Mouse (Mus musculus) midbrain, embryonic 13.5 days (tissue): ENCODE data around the gene Cdc14b. TPM values are rescaled to one million over a fixed set of nuclear protein-coding genes. Genes with fewer than 3 reads are reported as not detected.
"Not testable (repeated sequence)": the region's sequence is repeated elsewhere in the genome, so short reads cannot be mapped to it uniquely, and the experiment has no call there.

Source experiments
- ATAC-seq: fragments of 200-750 bp; cut with Nextera tagmentation; 2 replicates; pipeline ENCODE4 v1.8.0; 2017; ENCODE audit warnings: mild to moderate bottlenecking, moderate TSS enrichment, moderate library complexity
- H3K27ac ChIP-seq: fragments of 300-500 bp; sonication (generic); 2 replicates; pipeline ENCODE4 v1.5.1; 2015; ENCODE audit warnings: inconsistent platforms, mild to moderate bottlenecking, moderate library complexity
- H3K27me3 ChIP-seq: fragments of 300-500 bp; sonication (generic); 2 replicates; pipeline ENCODE4 v1.6.1; 2015; ENCODE audit warnings: mild to moderate bottlenecking, inconsistent platforms
- H3K36me3 ChIP-seq: fragments of 300-500 bp; sonication (generic); 2 replicates; pipeline ENCODE4 v1.6.1; 2015; ENCODE audit warnings: mild to moderate bottlenecking, inconsistent platforms
- H3K4me1 ChIP-seq: fragments of 300-500 bp; sonication (generic); replicated peaks from 2 replicates; pipeline ENCODE4 v1.6.1; 2015; ENCODE audit warnings: inconsistent platforms
- H3K4me2 ChIP-seq: fragments of 300-500 bp; sonication (generic); replicated peaks from 2 replicates; pipeline ENCODE4 v1.6.1; 2015; ENCODE audit warnings: moderate library complexity, mild to moderate bottlenecking, inconsistent platforms
- H3K4me3 ChIP-seq: fragments of 300-500 bp; sonication (generic); replicated peaks from 2 replicates; pipeline ENCODE4 v1.5.1; 2015; ENCODE audit warnings: mild to moderate bottlenecking, inconsistent platforms
- H3K9ac ChIP-seq: fragments of 300-500 bp; sonication (generic); replicated peaks from 2 replicates; pipeline ENCODE4 v1.6.1; 2015; ENCODE audit warnings: mild to moderate bottlenecking, inconsistent platforms
- H3K9me3 ChIP-seq: fragments of 300-500 bp; sonication (generic); 2 replicates; pipeline ENCODE4 v1.6.1; 2016; ENCODE audit warnings: mild to moderate bottlenecking, inconsistent platforms
- WGBS: fragments of 180-500 bp; shearing (Covaris S2); methylation state at CpG from one replicate; pipeline ENCODE4 v1.1.7; 2015; 5-methylcytosine and 5-hydroxymethylcytosine counted together
- polyA plus RNA-seq: library from polyadenylated mRNA; unstranded; fragments of >200 nt; fragmentation: Nextera tagmentation; extraction: Ambion mirVana; gene quantifications from 2 replicates; pipeline ENCODE4 v1.2.1, GENCODE M21; 2015

Gene Cdc14b
- polyA plus RNA-seq, 1 experiment from 2014 or later: 4.1 TPM

GRCm38 (mm10) chr13:64268384-64268783 is 6.7 kb downstream of the Cdc14b start:
- Histone ChIP-seq H3K27me3 (peaks cover 6% of the 10 kb centered on the region; the same call in 1 of the 2 replicates), H3K27ac (no peak overlapping the region), H3K36me3 (no peaks in the 10 kb centered on the region), H3K9ac (no peak overlapping the region), H3K4me1 (peaks cover 5% of the 10 kb centered on the region), H3K9me3 (no peaks in the 10 kb centered on the region), H3K4me3 (no peak overlapping the region), H3K4me2 (no peak overlapping the region)
- no peak for ATAC-seq
- 82% methylated on average over 4 of the region's 4 CpGs for WGBS

GRCm38 (mm10) chr13:64267151-64267550 is 7.9 kb downstream of the Cdc14b start:
- no peaks in the 10 kb centered on the region for H3K27me3 ChIP-seq
- H3K9me3 ChIP-seq: no peaks in the 10 kb centered on the region
- peaks cover 5% of the 10 kb centered on the region for H3K4me1 ChIP-seq
- H3K4me3 ChIP-seq: no peak overlapping the region
- peak overlapping the region; percentile 28; the same call in 1 of the 2 replicates for H3K9ac ChIP-seq
- no peak overlapping the region for H3K27ac ChIP-seq
- peak; percentile 62 for ATAC-seq
- H3K4me2 ChIP-seq: 0 out of 2 replicates have a peak overlapping the region, but pooled peaks have one; percentile 5
- no peaks in the 10 kb centered on the region for H3K36me3 ChIP-seq
- WGBS: 12% methylated on average over 9 of the region's 9 CpGs

- no peak overlapping the region for H3K9ac ChIP-seq
- 95% methylated on average over 6 of the region's 6 CpGs for WGBS
- no peaks in the 10 kb centered on the region for H3K27me3 ChIP-seq
- no peak overlapping the region for H3K4me2 ChIP-seq
- H3K27ac ChIP-seq: no peak overlapping the region
- ATAC-seq: no peak
- H3K36me3 ChIP-seq: no peaks in the 10 kb centered on the region
- H3K9me3 ChIP-seq: no peaks in the 10 kb centered on the region
- H3K4me1 ChIP-seq: peaks cover 5% of the 10 kb centered on the region
- H3K4me3 ChIP-seq: no peak overlapping the region
These were observed 10.5 kb downstream of the Cdc14b start for GRCm38 (mm10) chr13:64264586-64264985.

- 78% methylated on average over 7 of the region's 7 CpGs for WGBS
- no peak for ATAC-seq
- H3K4me3 ChIP-seq: no peak overlapping the region
These were observed 15.2 kb downstream of the Cdc14b start for GRCm38 (mm10) chr13:64259903-64260302.

GRCm38 (mm10) chr13:64258516-64258821 is 16.6 kb downstream of the Cdc14b start:
- Histone ChIP-seq H3K9ac (no peak overlapping the region), H3K36me3 (no peaks in the 10 kb centered on the region), H3K4me2 (no peak overlapping the region), H3K4me3 (no peak overlapping the region), H3K27ac (no peak overlapping the region), H3K27me3 (no peaks in the 10 kb centered on the region), H3K4me1 (0 out of 2 replicates have a peak, but pooled peaks cover 6% of the 10 kb centered on the region), H3K9me3 (no peaks in the 10 kb centered on the region)
- ATAC-seq: no peak
- WGBS: 61% methylated on average over 4 of the region's 4 CpGs

More at GRCm38 (mm10) chr13:64259903-64260302, 15.2 kb downstream of the Cdc14b start:
- no peak overlapping the region for H3K9ac ChIP-seq
- H3K27ac ChIP-seq: no peak overlapping the region
- H3K4me1 ChIP-seq: 0 out of 2 replicates have a peak, but pooled peaks cover 6% of the 10 kb centered on the region
- no peaks in the 10 kb centered on the region for H3K36me3 ChIP-seq
- H3K9me3 ChIP-seq: no peaks in the 10 kb centered on the region
- no peak overlapping the region for H3K4me2 ChIP-seq
- H3K27me3 ChIP-seq: no peaks in the 10 kb centered on the region

- Histone ChIP-seq H3K9ac (no peak overlapping the region), H3K27me3 (no peaks in the 10 kb centered on the region), H3K4me2 (no peak overlapping the region), H3K9me3 (no peaks in the 10 kb centered on the region), H3K27ac (no peak overlapping the region), H3K36me3 (no peaks in the 10 kb centered on the region), H3K4me3 (no peak overlapping the region), H3K4me1 (0 out of 2 replicates have a peak, but pooled peaks cover 6% of the 10 kb centered on the region)
- WGBS: 15% methylated on average over 5 of the region's 5 CpGs
- ATAC-seq: no peak
These were observed 17.1 kb downstream of the Cdc14b start for GRCm38 (mm10) chr13:64257814-64258515.

GRCm38 (mm10) chr13:64257010-64257813 is 17.9 kb downstream of the Cdc14b start:
- no peak overlapping the region for H3K4me3 ChIP-seq
- H3K27me3 ChIP-seq: no peaks in the 10 kb centered on the region
- no peak overlapping the region for H3K9ac ChIP-seq
- H3K4me1 ChIP-seq: 0 out of 2 replicates have a peak, but pooled peaks cover 6% of the 10 kb centered on the region
- no peak for ATAC-seq
- 81% methylated on average over 12 of the region's 12 CpGs for WGBS
- no peak overlapping the region for H3K27ac ChIP-seq
- no peaks in the 10 kb centered on the region for H3K36me3 ChIP-seq
- no peaks in the 10 kb centered on the region for H3K9me3 ChIP-seq
- H3K4me2 ChIP-seq: no peak overlapping the region

- not testable (repeated sequence) for H3K9me3 ChIP-seq, ATAC-seq, H3K4me3 ChIP-seq, H3K36me3 ChIP-seq, H3K9ac ChIP-seq, H3K4me1 ChIP-seq, H3K27ac ChIP-seq, H3K4me2 ChIP-seq, H3K27me3 ChIP-seq
- WGBS: 89% methylated on average over 11 of the region's 11 CpGs
These were observed 20.9 kb downstream of the Cdc14b start for GRCm38 (mm10) chr13:64254185-64254584.

GRCm38 (mm10) chr13:64253697-64254096 is 21.4 kb downstream of the Cdc14b start:
- Histone ChIP-seq H3K4me2 (no peak overlapping the region), H3K36me3 (no peaks in the 10 kb centered on the region), H3K27ac (no peak overlapping the region), H3K4me1 (peaks cover 9% of the 10 kb centered on the region; the same call in 1 of the 2 replicates), H3K9ac (no peak overlapping the region), H3K27me3 (no peaks in the 10 kb centered on the region), H3K9me3 (no peaks in the 10 kb centered on the region), H3K4me3 (no peak overlapping the region)
- ATAC-seq: no peak

GRCm38 (mm10) chr13:64252147-64252546 is 22.9 kb downstream of the Cdc14b start:
- no peak for ATAC-seq
- 79% methylated on average over 5 of the region's 5 CpGs for WGBS
- Histone ChIP-seq H3K4me1 (peaks cover 9% of the 10 kb centered on the region), H3K27ac (no peak overlapping the region), H3K9me3 (no peaks in the 10 kb centered on the region), H3K9ac (no peak overlapping the region), H3K36me3 (no peaks in the 10 kb centered on the region), H3K4me2 (no peak overlapping the region), H3K27me3 (peaks cover 3% of the 10 kb centered on the region; the same call in 1 of the 2 replicates), H3K4me3 (no peak overlapping the region)

GRCm38 (mm10) chr13:64250363-64250762 is 24.7 kb downstream of the Cdc14b start:
- WGBS: 29% methylated on average over 1 of the region's 1 CpGs
- H3K9ac ChIP-seq: no peak overlapping the region
- H3K4me3 ChIP-seq: no peak overlapping the region
- peaks cover 3% of the 10 kb centered on the region; the same call in 1 of the 2 replicates for H3K27me3 ChIP-seq
- no peak overlapping the region for H3K27ac ChIP-seq
- no peak for ATAC-seq
- peaks cover 9% of the 10 kb centered on the region for H3K4me1 ChIP-seq
- H3K36me3 ChIP-seq: no peaks in the 10 kb centered on the region
- H3K9me3 ChIP-seq: no peaks in the 10 kb centered on the region
- no peak overlapping the region for H3K4me2 ChIP-seq

GRCm38 (mm10) chr13:64248775-64249524 is 26.1 kb downstream of the Cdc14b start:
- Histone ChIP-seq H3K9me3 (no peaks in the 10 kb centered on the region), H3K27ac (no peak overlapping the region), H3K36me3 (no peaks in the 10 kb centered on the region), H3K4me3 (peak overlapping the region; percentile 41), H3K4me1 (peaks cover 9% of the 10 kb centered on the region), H3K9ac (peak overlapping the region; percentile 65), H3K27me3 (peaks cover 3% of the 10 kb centered on the region; the same call in 1 of the 2 replicates), H3K4me2 (peak overlapping the region; percentile 88)
- peak; percentile 88 for ATAC-seq
- 8% methylated on average over 22 of the region's 22 CpGs for WGBS
